9 mouse cellular contexts compared by ENCODE assay signal in the genomic region with DNA sequence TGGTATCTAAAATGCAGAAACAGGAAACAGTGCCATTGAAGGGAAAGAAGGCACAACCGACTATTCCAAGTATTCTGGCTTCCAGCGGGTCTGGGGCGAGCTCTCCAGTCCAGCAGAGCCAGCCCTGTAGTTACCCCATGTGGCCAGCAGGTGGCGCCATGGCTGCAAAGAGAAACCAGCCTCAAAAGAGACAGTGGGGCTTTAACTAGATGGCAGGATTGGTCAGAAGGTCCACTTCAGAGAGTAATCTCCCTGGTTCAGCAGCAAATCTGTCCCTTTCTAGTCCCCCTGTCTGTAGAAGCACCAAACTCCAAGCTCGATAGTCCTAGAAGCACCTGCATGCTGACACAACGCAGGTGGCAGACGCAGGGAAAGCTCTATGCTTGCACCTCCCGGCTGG. TPM values are rescaled to one million over a fixed set of nuclear protein-coding genes. Genes with fewer than 3 reads are reported as not detected.
DNase-seq lines count a peak whose midpoint lies in the region; ATAC-seq and TF ChIP-seq lines count a peak whose summit lies in the region.
"Had no signal": no experiment of that assay in that cellular context is flagged by ENCODE, and none has a peak within 500 bp of the region (broad histone marks: within the 10 kb centered on the region; RNA-seq: fewer than 3 reads in every experiment).

No protein-coding gene starts in this region.

- no peak for ATAC-seq in midbrain, embryonic 16.5 days
- ATAC-seq in limb, embryonic 14.5 days (ENCODE audit: low FRiP score, low read depth): 0 out of 2 replicates have a peak, but pooled peaks have one; percentile 18
- ATAC-seq in neutrophil, adult 5-6 weeks (ENCODE audit: extremely low read depth, insufficient number of reproducible peaks, low FRiP score, poor library complexity, severe bottlenecking): peak; percentile 41; the same call in 1 of the 2 replicates

- H3K9ac ChIP-seq in midbrain, embryonic 16.5 days (ENCODE audit: low read depth, low read length): no peak overlapping the region
- H3K9ac ChIP-seq in limb, embryonic 14.5 days (ENCODE audit: low read depth, low read length, severe bottlenecking): no peak overlapping the region
- H3K9ac ChIP-seq: embryonic facial prominence, embryonic 13.5 days had no signal

- H3K36me3 ChIP-seq in midbrain, embryonic 10.5 days: peaks cover 60% of the 10 kb centered on the region
- no peaks in the 10 kb centered on the region for H3K36me3 ChIP-seq in midbrain, embryonic 16.5 days (ENCODE audit: control insufficient read depth, insufficient read depth, low read length)
- H3K36me3 ChIP-seq in kidney, adult 2 months (ENCODE audit: control insufficient read depth, insufficient read depth, low read length): no peaks in the 10 kb centered on the region
- peaks cover 58% of the 10 kb centered on the region for H3K36me3 ChIP-seq in limb, embryonic 14.5 days (ENCODE audit: control insufficient read depth, insufficient read depth, low read length)

- no peak overlapping the region for H3K27ac ChIP-seq in midbrain, embryonic 10.5 days (replicated peaks)
- no peak overlapping the region for H3K27ac ChIP-seq in midbrain, embryonic 16.5 days (ENCODE audit: low read length)
- H3K27ac ChIP-seq in kidney, adult 2 months (ENCODE audit: insufficient read depth, low read depth, low read length): no peak overlapping the region
- no peak overlapping the region for H3K27ac ChIP-seq in limb, embryonic 14.5 days (replicated peaks; ENCODE audit: low read depth, low read length)
- H3K27ac ChIP-seq: embryonic facial prominence, embryonic 13.5 days had no signal

- TF ChIP-seq POLR2A in kidney, adult 2 months (IDR thresholded peaks at IDR 0.05; ENCODE audit: low read depth, low read length): no peak
- TF ChIP-seq POLR2A in limb, embryonic 14.5 days (IDR thresholded peaks at IDR 0.05; ENCODE audit: borderline replicate concordance, extremely low read depth, insufficient read depth, insufficient read length): no peak

- H3K4me2 ChIP-seq in midbrain, embryonic 16.5 days (ENCODE audit: low read length): no peak overlapping the region
- H3K4me2 ChIP-seq in limb, embryonic 14.5 days (replicated peaks; ENCODE audit: low read depth, low read length, severe bottlenecking): no peak overlapping the region
- H3K4me2 ChIP-seq: embryonic facial prominence, embryonic 13.5 days had no signal

- H3K4me1 ChIP-seq in midbrain, embryonic 10.5 days: 0 out of 2 replicates have a peak, but pooled peaks cover 4% of the 10 kb centered on the region
- H3K4me1 ChIP-seq in midbrain, embryonic 16.5 days (ENCODE audit: control insufficient read depth, insufficient read depth, low read length): no peaks in the 10 kb centered on the region
- no peaks in the 10 kb centered on the region for H3K4me1 ChIP-seq in kidney, adult 2 months (ENCODE audit: control insufficient read depth, insufficient read depth, low read length)
- H3K4me1 ChIP-seq in limb, embryonic 14.5 days (ENCODE audit: control insufficient read depth, insufficient read depth, low read length): no peaks in the 10 kb centered on the region
- H3K4me1 ChIP-seq: embryonic facial prominence, embryonic 13.5 days had no signal

- peak; percentile 89 for TF ChIP-seq CTCF in kidney, adult 2 months (conservative IDR thresholded peaks at IDR 0.05; ENCODE audit: insufficient read depth, insufficient read length, low read depth, low read length)

- no peaks in the 10 kb centered on the region for H3K9me3 ChIP-seq in midbrain, embryonic 10.5 days (replicated peaks)
- H3K9me3 ChIP-seq in midbrain, embryonic 16.5 days (replicated peaks; ENCODE audit: control insufficient read depth, low read length, poor library complexity, severe bottlenecking): no peaks in the 10 kb centered on the region
- H3K9me3 ChIP-seq in limb, embryonic 14.5 days (ENCODE audit: control insufficient read depth, low read length): no peaks in the 10 kb centered on the region
- H3K9me3 ChIP-seq: embryonic facial prominence, embryonic 13.5 days had no signal

- no peak overlapping the region for H3K4me3 ChIP-seq in midbrain, embryonic 10.5 days
- no peak overlapping the region for H3K4me3 ChIP-seq in midbrain, embryonic 16.5 days (ENCODE audit: low read depth, low read length)
- H3K4me3 ChIP-seq in kidney, adult 2 months (ENCODE audit: insufficient read depth, low read depth, low read length): no peak overlapping the region
- no peak overlapping the region for H3K4me3 ChIP-seq in limb, embryonic 14.5 days (replicated peaks; ENCODE audit: low read length)
- H3K4me3 ChIP-seq: embryonic facial prominence, embryonic 13.5 days had no signal

- H3K27me3 ChIP-seq in midbrain, embryonic 10.5 days (ENCODE audit: low read depth, poor library complexity, severe bottlenecking): no peaks in the 10 kb centered on the region
- H3K27me3 ChIP-seq in midbrain, embryonic 16.5 days (ENCODE audit: control insufficient read depth, insufficient read depth, low read depth, low read length): no peaks in the 10 kb centered on the region
- no peaks in the 10 kb centered on the region for H3K27me3 ChIP-seq in kidney, adult 2 months (replicated peaks; ENCODE audit: control insufficient read depth, insufficient read depth, low read length)
- H3K27me3 ChIP-seq in limb, embryonic 14.5 days (ENCODE audit: control insufficient read depth, insufficient read depth, low read length): no peaks in the 10 kb centered on the region
- H3K27me3 ChIP-seq: embryonic facial prominence, embryonic 13.5 days had no signal

- WGBS in midbrain, embryonic 10.5 days: 34% methylated on average over 8 of the region's 8 CpGs
- 23% methylated on average over 8 of the region's 8 CpGs for WGBS in midbrain, embryonic 16.5 days
- 37% methylated on average over 8 of the region's 8 CpGs for WGBS in kidney, adult 2 months
- 44% methylated on average over 8 of the region's 8 CpGs for WGBS in limb, embryonic 14.5 days

- DNase-seq in midbrain, embryonic 10.5 days (ENCODE audit: low spot score): peak; percentile 84
- DNase-seq in cerebellum, adult 9-10 months: peak; percentile 78
- peak; percentile 42 to 78 for DNase-seq in frontal cortex, postnatal 10 days (ENCODE audit: low spot score in 2 of 2)
- DNase-seq in kidney, adult 2 months: peak; percentile 77
- DNase-seq in limb, embryonic 14.5 days (ENCODE audit: low spot score): peak; percentile 54
- DNase-seq in testis, postnatal 14 days (ENCODE audit: low spot score): peak; percentile 68

RNA-seq across cellular contexts. Expression of a gene that starts 8.0 kb away (rescaled TPM):
- 94.9 and 98.1 TPM in 2 replicates for polyA plus RNA-seq in midbrain, embryonic 10.5 days (2016; fragmentation: Nextera tagmentation; extraction: Ambion mirVana)
- polyA plus RNA-seq in midbrain, embryonic 16.5 days (2015; fragmentation: Nextera tagmentation; extraction: Ambion mirVana): 132 and 236 TPM in 2 replicates
- polyA plus RNA-seq in kidney, adult 2 months (2012; rRNA removed): 177 and 191 TPM in 2 replicates
- polyA plus RNA-seq in limb, embryonic 14.5 days (2012; rRNA removed): 151 and 219 TPM in 2 replicates
- polyA plus RNA-seq in limb, embryonic 14.5 days (2014; fragmentation: Nextera tagmentation; extraction: Ambion mirVana): 166 and 177 TPM in 2 replicates
- total RNA-seq in neutrophil, adult 5-6 weeks (2017): 6.9 and 7.0 TPM in 2 replicates

RNA-seq across cellular contexts. Expression of a gene that starts 10.1 kb away (rescaled TPM):
- 2.7 and 3.2 TPM in 2 replicates for polyA plus RNA-seq in midbrain, embryonic 10.5 days (2016; fragmentation: Nextera tagmentation; extraction: Ambion mirVana)
- 1.3 and 2.3 TPM in 2 replicates for polyA plus RNA-seq in midbrain, embryonic 16.5 days (2015; fragmentation: Nextera tagmentation; extraction: Ambion mirVana)
- polyA plus RNA-seq in kidney, adult 2 months (2012; rRNA removed): 1.6 and 3.1 TPM in 2 replicates
- polyA plus RNA-seq in limb, embryonic 14.5 days (2012; rRNA removed): 2.3 and 2.9 TPM in 2 replicates
- 1.5 and 1.6 TPM in 2 replicates for polyA plus RNA-seq in limb, embryonic 14.5 days (2014; fragmentation: Nextera tagmentation; extraction: Ambion mirVana)
- total RNA-seq in neutrophil, adult 5-6 weeks (2017): not detected in 2 replicates
